Mouse (Mus musculus): ENCODE measurements at regions not wholly inside any gene's neighbourhood (a gene's known extent, or its start where the extent isn't known, plus 50 kb on each side); places are given as distances from the start of the nearest gene placed in this dataset.

DNA sequence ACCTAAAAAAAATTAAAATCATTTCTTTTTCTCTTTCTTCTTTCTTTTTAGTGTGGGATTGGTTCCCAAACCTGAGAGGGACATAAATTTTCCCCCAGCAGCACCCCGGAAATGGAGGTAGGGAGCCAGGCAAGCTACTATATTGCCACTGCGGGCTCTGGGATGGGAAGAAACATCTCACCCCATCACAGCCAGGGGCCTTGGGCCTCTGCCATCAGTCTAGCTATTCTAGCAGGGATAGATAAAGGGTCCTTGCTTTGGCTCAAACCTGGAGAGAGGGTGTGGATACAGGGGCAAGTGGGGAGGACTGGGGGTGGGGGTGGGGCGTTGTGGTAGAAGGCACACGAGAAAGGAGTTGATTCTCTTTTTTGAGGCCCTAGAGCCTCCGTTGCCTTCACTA, 116.3 kb upstream of the Lhx1 start:
- no peak overlapping the region for H3K4me2 ChIP-seq (replicated peaks; ENCODE audit: low read depth)
- WGBS, result 26% methylated on average over 5 of the region's 5 CpGs
- H3K9ac ChIP-seq (ENCODE audit: low read length), result no peak overlapping the region
- no peak overlapping the region for H3K4me3 ChIP-seq (ENCODE audit: low read depth, low read length)
- DNase-seq (ENCODE audit: low spot score) (no peak), ATAC-seq (ENCODE audit: low FRiP score, low TSS enrichment) (no peak)
- TF ChIP-seq CTCF (IDR thresholded peaks at IDR 0.05; ENCODE audit: low read depth), result no peak
- TF ChIP-seq EP300 (optimal IDR thresholded peaks at IDR 0.05), result no peak
- peaks cover 4% of the 10 kb centered on the region; the same call in 1 of the 2 replicates for H3K27me3 ChIP-seq (ENCODE audit: control insufficient read depth, insufficient read depth, low read length)
- no peak overlapping the region for H3K27ac ChIP-seq (replicated peaks)
- no peaks in the 10 kb centered on the region for H3K36me3 ChIP-seq (ENCODE audit: control insufficient read depth, insufficient read depth, low read length)
- no peaks in the 10 kb centered on the region for H3K4me1 ChIP-seq (replicated peaks; ENCODE audit: control insufficient read depth, insufficient read depth)
- no peaks in the 10 kb centered on the region for H3K9me3 ChIP-seq (ENCODE audit: control insufficient read depth, low read length)

GRCm38 (mm10) chr11:84638353-84638752, 113.0 kb upstream of the Lhx1 start:
- Histone ChIP-seq H3K4me1 (replicated peaks; ENCODE audit: control insufficient read depth, insufficient read depth) (no peaks in the 10 kb centered on the region), H3K4me2 (replicated peaks; ENCODE audit: low read depth) (no peak overlapping the region), H3K27ac (replicated peaks) (no peak overlapping the region), H3K9ac (ENCODE audit: low read length) (no peak overlapping the region), H3K4me3 (ENCODE audit: low read depth, low read length) (no peak overlapping the region), H3K9me3 (ENCODE audit: control insufficient read depth, low read length) (no peaks in the 10 kb centered on the region), H3K36me3 (ENCODE audit: control insufficient read depth, insufficient read depth, low read length) (no peaks in the 10 kb centered on the region), H3K27me3 (ENCODE audit: control insufficient read depth, insufficient read depth, low read length) (peaks cover 4% of the 10 kb centered on the region; the same call in 1 of the 2 replicates)
- TF ChIP-seq EP300 (optimal IDR thresholded peaks at IDR 0.05) (no peak), CTCF (IDR thresholded peaks at IDR 0.05; ENCODE audit: low read depth) (no peak)
- no peak for DNase-seq (ENCODE audit: low spot score)
- ATAC-seq (ENCODE audit: low FRiP score, low TSS enrichment), result no peak
- WGBS, result 19% methylated on average over 9 of the region's 9 CpGs

DNA sequence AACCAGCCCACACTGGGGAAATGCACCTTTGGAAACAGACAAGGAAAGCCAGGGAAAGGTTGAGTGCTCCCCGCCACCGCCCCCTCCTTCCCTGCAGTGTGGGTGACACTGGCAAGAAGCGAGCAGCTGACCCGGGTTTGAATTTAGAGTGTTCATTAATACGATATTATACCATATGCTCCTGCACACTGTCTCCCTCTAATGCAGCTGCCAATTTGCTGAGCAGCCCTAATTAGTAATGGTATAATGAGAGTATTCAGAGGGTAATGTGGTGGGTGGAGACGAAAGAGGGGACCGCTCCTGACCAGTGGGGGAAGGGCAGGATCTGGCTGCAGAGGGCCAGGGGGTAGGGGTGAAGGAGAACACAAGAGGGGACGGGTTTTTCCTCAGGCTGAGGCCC, 111.9 kb upstream of the Lhx1 start:
- DNase-seq (ENCODE audit: low spot score) (no peak), ATAC-seq (ENCODE audit: low FRiP score, low TSS enrichment) (no peak)
- Histone ChIP-seq H3K9me3 (ENCODE audit: control insufficient read depth, low read length) (no peaks in the 10 kb centered on the region), H3K4me3 (ENCODE audit: low read depth, low read length) (no peak overlapping the region), H3K4me1 (replicated peaks; ENCODE audit: control insufficient read depth, insufficient read depth) (no peaks in the 10 kb centered on the region), H3K27me3 (ENCODE audit: control insufficient read depth, insufficient read depth, low read length) (no peaks in the 10 kb centered on the region), H3K9ac (ENCODE audit: low read length) (no peak overlapping the region), H3K36me3 (ENCODE audit: control insufficient read depth, insufficient read depth, low read length) (no peaks in the 10 kb centered on the region), H3K4me2 (replicated peaks; ENCODE audit: low read depth) (no peak overlapping the region), H3K27ac (replicated peaks) (no peak overlapping the region)
- TF ChIP-seq EP300 (optimal IDR thresholded peaks at IDR 0.05) (no peak), CTCF (IDR thresholded peaks at IDR 0.05; ENCODE audit: low read depth) (no peak)
- WGBS, result 56% methylated on average over 8 of the region's 8 CpGs

- no peak for DNase-seq (ENCODE audit: low spot score)
- Histone ChIP-seq H3K4me3 (ENCODE audit: low read depth, low read length) (no peak overlapping the region), H3K36me3 (ENCODE audit: control insufficient read depth, insufficient read depth, low read length) (no peaks in the 10 kb centered on the region), H3K9me3 (ENCODE audit: control insufficient read depth, low read length) (no peaks in the 10 kb centered on the region), H3K27me3 (ENCODE audit: control insufficient read depth, insufficient read depth, low read length) (no peaks in the 10 kb centered on the region), H3K4me2 (replicated peaks; ENCODE audit: low read depth) (no peak overlapping the region), H3K27ac (replicated peaks) (no peak overlapping the region), H3K4me1 (replicated peaks; ENCODE audit: control insufficient read depth, insufficient read depth) (no peaks in the 10 kb centered on the region), H3K9ac (ENCODE audit: low read length) (no peak overlapping the region)
- no peak for TF ChIP-seq CTCF (IDR thresholded peaks at IDR 0.05; ENCODE audit: low read depth)
- no peak for TF ChIP-seq EP300 (optimal IDR thresholded peaks at IDR 0.05)
- WGBS, result 19% methylated on average over 3 of the region's 4 CpGs
- ATAC-seq (ENCODE audit: low FRiP score, low TSS enrichment), result no peak; the same call in 1 of the 2 replicates
Measured at GRCm38 (mm10) chr11:84634990-84635389, 109.7 kb upstream of the Lhx1 start.

DNA sequence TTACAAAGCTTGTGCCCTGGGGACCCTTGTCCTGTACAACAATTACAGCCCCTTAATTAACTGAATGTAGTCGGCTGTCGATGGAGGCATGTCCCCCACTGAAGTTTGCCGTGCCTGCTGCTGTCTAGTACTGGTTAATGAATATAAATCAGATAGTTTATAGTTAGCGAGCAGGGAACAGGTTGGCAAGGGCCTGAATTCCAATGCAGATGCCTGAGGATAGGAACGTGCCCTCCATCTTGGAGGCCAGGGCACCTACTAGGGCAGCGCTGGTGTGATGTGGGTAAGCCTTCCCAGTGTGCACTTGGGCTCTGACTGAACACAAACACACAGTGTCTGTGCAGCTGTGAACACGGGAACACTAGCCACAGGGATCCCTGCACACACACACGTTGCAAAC, 108.0 kb upstream of the Lhx1 start:
- no peak for TF ChIP-seq EP300 (optimal IDR thresholded peaks at IDR 0.05)
- no peak for TF ChIP-seq CTCF (IDR thresholded peaks at IDR 0.05; ENCODE audit: low read depth)
- Histone ChIP-seq H3K36me3 (ENCODE audit: control insufficient read depth, insufficient read depth, low read length) (no peaks in the 10 kb centered on the region), H3K4me3 (ENCODE audit: low read depth, low read length) (no peak overlapping the region), H3K27ac (replicated peaks) (no peak overlapping the region), H3K9ac (ENCODE audit: low read length) (no peak overlapping the region), H3K27me3 (ENCODE audit: control insufficient read depth, insufficient read depth, low read length) (no peaks in the 10 kb centered on the region), H3K4me1 (replicated peaks; ENCODE audit: control insufficient read depth, insufficient read depth) (no peaks in the 10 kb centered on the region), H3K9me3 (ENCODE audit: control insufficient read depth, low read length) (no peaks in the 10 kb centered on the region), H3K4me2 (replicated peaks; ENCODE audit: low read depth) (no peak overlapping the region)
- 46% methylated on average over 8 of the region's 8 CpGs for WGBS
- DNase-seq (ENCODE audit: low spot score), result no peak
- no peak for ATAC-seq (ENCODE audit: low FRiP score, low TSS enrichment)

- Histone ChIP-seq H3K4me2 (replicated peaks; ENCODE audit: low read depth) (no peak overlapping the region), H3K36me3 (ENCODE audit: control insufficient read depth, insufficient read depth, low read length) (no peaks in the 10 kb centered on the region), H3K27ac (replicated peaks) (no peak overlapping the region), H3K4me1 (replicated peaks; ENCODE audit: control insufficient read depth, insufficient read depth) (no peaks in the 10 kb centered on the region), H3K27me3 (ENCODE audit: control insufficient read depth, insufficient read depth, low read length) (no peaks in the 10 kb centered on the region), H3K9ac (ENCODE audit: low read length) (no peak overlapping the region), H3K9me3 (ENCODE audit: control insufficient read depth, low read length) (no peaks in the 10 kb centered on the region), H3K4me3 (ENCODE audit: low read depth, low read length) (no peak overlapping the region)
- ATAC-seq (ENCODE audit: low FRiP score, low TSS enrichment) (no peak), DNase-seq (ENCODE audit: low spot score) (no peak)
- TF ChIP-seq EP300 (optimal IDR thresholded peaks at IDR 0.05) (no peak), CTCF (IDR thresholded peaks at IDR 0.05; ENCODE audit: low read depth) (no peak)
- 56% methylated on average over 2 of the region's 2 CpGs for WGBS
Measured at GRCm38 (mm10) chr11:84628111-84628510, 102.8 kb upstream of the Lhx1 start.
